Mouse (Mus musculus): Measurements from ENCODE around the gene Rel. TPM values are rescaled to one million over a fixed set of nuclear protein-coding genes. Genes with fewer than 3 reads are reported as not detected.
"Not testable (repeated sequence)": the region's sequence is repeated elsewhere in the genome, so short reads cannot be mapped to it uniquely, and the experiment has no call there.

Gene Rel
- total RNA-seq (2021) = 1 to 10 TPM; 5.2 to 5.8 TPM
- long read RNA-seq, experiment 1 = 0 reads
- long read RNA-seq, experiment 2, partial matches to known transcripts = 0 of 2 reads
- long read RNA-seq, experiment 2, other reads (novel, unspliced or antisense) = 2 of 2 reads

GRCm38 (mm10) chr11:23770760-23771506 is at the start of gene Rel:
TSS of gene Rel (minus strand) at chr11:23770970.
- peak; percentile 81 for DNase-seq (ENCODE audit: low spot score in 2 of 2)

GRCm38 (mm10) chr11:23818745-23819144 is 48.0 kb upstream of the Rel start:
- no peak for DNase-seq (ENCODE audit: low spot score in 2 of 2)

GRCm38 (mm10) chr11:23810741-23811140 is 40.0 kb upstream of the Rel start:
- no peak for DNase-seq (ENCODE audit: low spot score in 2 of 2)

DNA sequence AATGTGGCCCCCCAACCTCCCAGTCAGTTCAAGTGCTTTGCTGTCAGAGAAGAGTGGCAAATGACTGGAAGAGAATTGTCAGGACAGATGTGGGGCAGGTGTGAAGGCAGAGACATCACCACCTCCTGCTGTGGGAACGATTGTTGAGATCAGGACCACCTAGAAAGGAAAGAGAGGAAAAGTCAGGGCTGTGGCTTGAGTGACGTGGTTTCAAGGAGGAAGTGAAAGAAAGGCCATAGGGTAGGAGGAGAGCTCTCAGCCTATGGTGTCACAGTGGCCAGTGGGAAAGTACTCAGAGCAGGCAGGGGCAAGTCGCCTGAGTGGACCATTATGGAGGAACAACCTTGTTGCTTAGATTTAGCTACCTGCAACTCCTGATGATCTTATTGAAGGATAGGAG is 34.9 kb upstream of the Rel start:
- no peak for DNase-seq (ENCODE audit: low spot score in 2 of 2)

GRCm38 (mm10) chr11:23803136-23803535 is 32.4 kb upstream of the Rel start:
- no peak for DNase-seq (ENCODE audit: low spot score in 2 of 2)

DNA sequence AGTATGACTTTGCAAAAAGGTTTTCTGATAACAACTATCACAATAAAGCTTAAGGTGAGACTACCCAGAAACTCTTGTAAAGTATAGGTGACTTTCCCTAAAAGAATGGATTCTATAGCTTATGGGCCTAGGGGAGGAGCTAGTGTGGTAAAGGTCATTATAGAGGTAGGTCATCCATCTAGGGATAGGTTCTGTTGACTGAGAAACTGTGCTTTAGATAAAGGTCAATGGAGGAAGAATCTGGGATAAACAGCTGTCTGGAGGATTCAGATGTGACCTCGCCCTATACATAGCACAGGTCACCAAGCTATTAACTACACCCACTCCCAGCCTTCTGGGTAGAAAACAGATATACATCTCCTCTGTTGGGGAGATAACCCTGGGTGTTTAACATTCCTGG is 31.5 kb upstream of the Rel start:
- DNase-seq (ENCODE audit: low spot score in 2 of 2) = no peak

- DNase-seq (ENCODE audit: low spot score in 2 of 2) = no peak
Measured at GRCm38 (mm10) chr11:23801851-23802250, 31.1 kb upstream of the Rel start.

DNA sequence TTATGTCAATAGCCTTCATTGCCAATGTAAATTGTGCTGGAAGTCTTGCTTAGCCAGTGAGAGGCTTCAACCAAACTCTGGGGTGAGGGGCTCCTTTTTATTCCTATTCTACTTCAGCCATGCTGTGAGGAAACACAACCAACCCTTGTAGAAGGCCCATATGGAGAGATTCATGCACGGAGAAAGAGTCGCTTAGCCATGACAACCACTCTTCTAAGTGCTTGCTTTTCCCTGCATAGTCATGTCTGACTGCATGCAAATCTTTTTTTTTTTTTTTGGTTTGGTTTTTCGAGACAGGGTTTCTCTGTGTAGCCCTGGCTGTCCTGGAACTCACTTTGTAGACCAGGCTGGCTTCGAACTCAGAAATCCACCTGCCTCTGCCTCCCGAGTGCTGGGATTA is 12.9 kb upstream of the Rel start:
- DNase-seq (ENCODE audit: low spot score in 2 of 2) = not testable (repeated sequence)

DNA sequence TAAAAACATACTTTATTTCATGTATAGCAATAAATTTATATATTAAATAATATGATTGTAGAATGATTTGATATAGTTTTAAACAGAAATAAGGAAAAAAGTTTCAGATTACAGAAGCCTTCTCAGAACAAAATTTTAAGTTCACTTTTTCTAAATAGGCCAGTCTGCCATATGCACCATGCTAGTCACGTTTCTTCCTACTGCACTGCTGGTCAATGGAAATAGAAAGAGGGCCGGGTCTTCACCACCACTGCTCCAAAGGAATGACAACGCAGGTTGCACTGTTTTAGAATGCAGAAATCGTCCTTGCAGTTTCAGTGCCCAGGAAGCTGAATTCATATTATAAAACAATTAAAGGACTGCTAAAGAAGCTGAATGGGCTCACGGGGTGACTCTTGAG is 12.3 kb upstream of the Rel start:
- no peak for DNase-seq (ENCODE audit: low spot score in 2 of 2)

GRCm38 (mm10) chr11:23782038-23782437 is 11.3 kb upstream of the Rel start:
- DNase-seq (ENCODE audit: low spot score in 2 of 2) = no peak

DNA sequence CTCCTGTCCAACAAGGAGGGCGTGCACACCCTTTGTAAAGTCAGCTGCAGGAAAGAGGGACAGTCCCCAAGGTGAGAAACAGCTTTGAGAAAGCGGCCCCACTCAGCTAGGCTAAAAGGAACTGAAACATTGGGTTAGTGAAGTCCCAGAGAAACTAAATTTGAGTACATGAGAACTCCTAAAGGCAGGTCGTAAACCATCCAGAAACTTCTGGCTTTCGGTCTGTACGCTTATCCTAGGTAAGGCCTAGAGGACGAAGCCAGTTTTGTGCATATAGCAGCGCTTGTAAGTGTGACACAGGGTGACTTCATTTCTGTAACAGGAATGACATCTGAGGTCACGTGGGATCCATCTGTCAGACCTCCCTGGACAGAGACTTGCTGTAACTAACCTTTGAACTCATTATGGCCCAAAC is 8.0 kb upstream of the Rel start:
- DNase-seq (ENCODE audit: low spot score in 2 of 2) = no peak

- DNase-seq (ENCODE audit: low spot score in 2 of 2) = no peak
Measured at GRCm38 (mm10) chr11:23772471-23772870, 1.7 kb upstream of the Rel start.

DNA sequence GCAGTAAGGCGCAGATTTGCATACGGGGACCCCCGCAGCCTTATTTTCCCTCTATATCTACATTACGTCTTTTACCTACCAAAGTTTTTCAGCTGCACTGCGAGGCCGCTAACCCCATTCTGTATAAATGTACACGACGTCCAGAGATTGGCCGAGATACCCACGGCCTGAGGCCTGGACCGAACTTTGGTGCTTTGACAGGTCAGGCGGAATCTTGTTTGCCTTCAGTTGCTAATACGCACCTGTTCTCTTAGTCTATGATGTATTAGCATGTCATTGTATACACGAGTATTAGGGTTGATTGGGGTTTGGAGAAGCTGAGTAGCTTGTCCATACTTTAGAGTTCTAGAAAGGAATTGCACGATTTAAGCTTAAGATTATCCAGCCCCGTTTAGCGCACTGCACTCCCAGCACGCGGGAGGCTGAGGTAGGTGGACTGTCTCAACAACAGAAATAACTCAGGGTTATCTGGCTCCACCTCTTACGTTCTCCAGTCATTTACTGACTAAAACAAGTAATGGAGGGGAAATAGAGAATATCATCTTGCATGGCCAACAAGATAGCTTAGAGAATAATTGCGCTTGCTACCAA is 832 bp upstream of the Rel start:
- DNase-seq (ENCODE audit: low spot score in 2 of 2) = no peak

DNA sequence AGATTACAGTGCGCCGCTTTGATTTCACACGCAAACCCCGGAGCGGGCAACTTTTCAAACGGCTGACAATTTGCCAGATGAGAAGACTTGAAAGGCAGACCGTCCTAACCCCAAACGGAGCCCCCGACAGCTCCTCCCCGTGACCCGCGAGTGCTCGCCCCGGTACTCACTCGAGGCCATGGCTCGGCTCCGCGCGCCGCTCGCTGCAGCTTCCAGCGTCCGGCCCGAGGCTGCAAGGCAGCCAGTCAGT is 335 bp downstream of the Rel start:
- no peak for DNase-seq (ENCODE audit: low spot score in 2 of 2)

DNA sequence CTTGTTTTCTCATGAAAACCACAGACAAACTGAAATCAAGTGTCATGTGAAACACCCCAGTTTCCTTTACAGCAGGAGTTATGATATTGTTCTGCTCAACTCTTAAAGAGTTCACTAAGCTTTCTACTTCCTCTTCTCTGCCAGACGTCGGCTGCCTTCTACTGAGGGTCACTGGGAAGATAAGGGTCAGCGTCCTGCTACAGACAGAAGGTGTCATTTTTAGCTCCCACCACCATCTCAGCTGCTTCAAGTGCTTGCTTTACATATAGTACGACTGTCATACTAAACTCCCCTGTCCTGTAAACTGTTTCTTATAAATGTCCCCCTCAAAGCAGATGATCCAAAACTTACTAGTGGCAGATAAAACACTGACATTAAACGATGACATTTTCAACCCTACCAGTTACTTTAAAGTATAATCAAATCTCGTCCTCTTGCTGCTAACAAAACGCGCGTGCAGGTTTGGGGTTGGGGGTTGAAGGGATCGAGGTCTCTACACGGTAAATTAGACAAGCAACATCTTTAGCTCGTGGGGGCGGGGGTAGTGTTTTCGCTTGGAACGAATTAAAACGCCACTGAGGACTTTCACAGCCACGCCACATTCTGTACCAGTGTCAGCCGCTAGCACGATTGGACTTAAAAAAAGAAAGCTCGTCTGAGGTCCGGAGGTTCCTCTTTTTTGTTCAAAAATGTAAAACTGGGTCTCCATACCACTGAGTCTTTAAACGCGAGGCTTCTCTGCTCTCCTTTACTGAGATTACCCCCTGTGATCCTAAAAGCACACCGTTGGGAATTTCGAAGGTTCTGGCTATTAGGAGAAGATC is 872 bp downstream of the Rel start:
- no peak for DNase-seq (ENCODE audit: low spot score in 2 of 2)

- DNase-seq (ENCODE audit: low spot score in 2 of 2) = no peak
Measured at GRCm38 (mm10) chr11:23769033-23769432, 1.7 kb downstream of the Rel start.

DNA sequence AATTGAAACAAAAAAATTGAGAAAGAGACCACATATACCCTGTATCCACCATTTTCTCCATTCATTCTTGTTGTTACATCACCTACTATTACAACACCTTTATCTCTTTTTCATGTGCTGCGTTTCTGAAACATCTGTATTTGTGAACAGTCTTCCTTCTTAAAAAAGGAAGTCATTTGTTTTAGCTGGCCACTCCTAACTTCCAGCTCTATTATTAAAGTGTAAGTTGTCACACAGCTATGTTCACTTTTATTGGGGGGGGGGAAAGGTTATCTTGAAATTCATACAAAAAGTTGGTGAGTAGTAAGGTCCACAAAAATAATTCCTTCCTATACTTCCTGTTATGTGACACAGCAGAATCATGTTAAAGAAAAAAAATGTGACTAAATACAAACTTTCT is 2.8 kb downstream of the Rel start:
- no peak for DNase-seq (ENCODE audit: low spot score in 2 of 2)

DNA sequence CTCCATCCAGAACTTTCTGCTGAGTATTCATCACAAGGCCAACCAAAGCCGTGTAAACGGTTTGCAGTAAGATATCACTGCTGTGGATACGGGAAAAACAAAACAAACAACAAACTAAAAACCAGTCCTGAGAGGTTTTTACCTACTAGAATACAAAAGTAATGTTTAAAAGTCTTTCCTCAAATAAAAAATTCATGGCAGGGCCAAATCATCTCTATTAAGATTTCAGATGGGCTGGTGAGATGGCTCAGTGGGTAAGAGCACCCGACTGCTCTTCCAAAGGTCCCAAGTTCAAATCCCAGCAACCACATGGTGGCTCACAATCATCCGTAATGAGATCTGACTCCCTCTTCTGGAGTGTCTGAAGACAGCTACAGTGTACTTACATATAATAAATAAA is 3.4 kb downstream of the Rel start:
- not testable (repeated sequence) for DNase-seq (ENCODE audit: low spot score in 2 of 2)

DNA sequence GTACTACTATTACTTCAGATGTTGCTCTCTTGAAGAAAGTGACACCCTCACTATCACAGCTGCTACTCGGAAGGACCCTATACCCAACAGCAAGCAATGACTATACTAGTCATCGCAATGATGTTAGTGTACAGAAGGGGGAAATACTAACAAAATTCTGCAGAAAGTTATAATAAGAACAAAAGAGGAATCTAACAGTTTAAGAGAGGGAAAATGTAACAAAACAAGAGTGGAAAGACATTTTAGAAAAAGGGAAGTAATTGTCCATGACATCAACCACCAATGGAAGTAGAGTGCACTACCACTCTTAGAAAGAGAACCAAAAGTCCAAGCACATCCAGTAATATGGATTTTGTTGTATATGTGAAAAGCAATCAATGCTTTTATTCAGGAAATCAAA is 8.1 kb downstream of the Rel start:
- DNase-seq (ENCODE audit: low spot score in 2 of 2) = no peak

- DNase-seq (ENCODE audit: low spot score in 2 of 2) = no peak
Measured at GRCm38 (mm10) chr11:23758218-23758617, 12.6 kb downstream of the Rel start.

GRCm38 (mm10) chr11:23754329-23754728 is 16.4 kb downstream of the Rel start:
- no peak for DNase-seq (ENCODE audit: low spot score in 2 of 2)

DNA sequence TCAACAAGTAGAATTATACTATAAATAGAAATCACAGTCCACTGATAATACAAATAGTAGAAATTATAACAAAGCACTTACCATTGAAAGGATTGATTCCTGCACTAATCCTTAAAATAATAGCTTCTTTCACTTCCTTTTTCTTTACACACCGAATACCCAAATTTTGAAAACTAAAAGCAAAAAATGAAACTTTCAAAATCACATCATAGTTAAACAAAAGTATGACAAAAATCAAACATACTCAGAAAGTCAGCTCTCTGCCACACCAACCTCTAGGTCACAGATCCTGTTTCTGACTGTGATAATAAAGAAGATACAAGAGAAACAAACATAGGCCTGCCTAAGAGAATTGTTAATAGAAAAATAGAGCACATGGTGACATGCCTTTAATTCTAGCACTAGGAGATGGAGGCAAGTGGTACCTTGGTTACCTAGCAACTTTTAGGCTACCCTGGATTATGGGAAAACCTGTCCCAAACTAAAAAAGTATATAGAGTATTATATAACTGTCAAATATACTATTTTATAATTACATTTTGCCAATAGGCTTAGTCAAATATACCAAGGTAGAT is 17.5 kb downstream of the Rel start:
- no peak for DNase-seq (ENCODE audit: low spot score in 2 of 2)
